Mouse (Mus musculus) brown adipose tissue, adult 24 weeks (tissue): ENCODE data around the gene Ttll1. TPM values are rescaled to one million over a fixed set of nuclear protein-coding genes. Genes with fewer than 3 reads are reported as not detected.

ENCODE experiments used
- H3K27ac ChIP-seq: fragments of 200-500 bp; replicated peaks from 2 replicates; pipeline ENCODE4 v1.5.1; 2012; ENCODE audit warnings: low read depth, mild to moderate bottlenecking, low read length
- H3K4me1 ChIP-seq: fragments of 200-500 bp; 2 replicates; pipeline ENCODE4 v1.6.1; 2012; ENCODE audit warnings: low read length, mixed read lengths; ENCODE audit not compliant: control insufficient read depth, insufficient read depth, insufficient read length
- H3K4me3 ChIP-seq: fragments of 200-500 bp; 2 replicates; pipeline ENCODE4 v1.5.1; 2012; ENCODE audit warnings: low read depth, mild to moderate bottlenecking, low read length, moderate library complexity; ENCODE audit not compliant: insufficient read depth
- polyA plus RNA-seq: library from polyadenylated mRNA; stranded (reverse); fragments of >200 nt; gene quantifications from 2 replicates; pipeline ENCODE4 v1.2.4, GENCODE M21; 2012; ENCODE audit not compliant: missing spikeins, insufficient read depth, insufficient read length

Gene Ttll1
- polyA plus RNA-seq, 1 experiment = 6.0 TPM

DNA sequence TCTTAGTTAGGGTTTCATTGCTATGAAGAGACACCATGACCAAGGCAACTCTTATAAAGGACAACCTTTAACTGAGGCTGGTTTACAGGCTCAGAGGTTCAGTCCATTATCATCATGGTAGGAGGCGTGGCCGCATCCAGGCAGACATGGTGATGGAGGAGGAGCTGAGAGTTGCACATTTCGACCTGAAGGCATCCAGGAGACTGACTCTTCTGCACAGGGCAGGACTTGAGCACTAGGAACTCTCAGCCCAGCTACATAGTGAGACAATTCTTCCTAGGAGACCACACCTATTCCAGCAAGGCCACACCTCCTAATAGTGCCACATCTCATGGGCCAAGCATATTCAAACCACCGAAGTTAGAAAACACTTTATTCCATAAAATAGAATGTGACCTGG, 30.9 kb downstream of the Ttll1 start:
- Histone ChIP-seq H3K27ac (no peak overlapping the region), H3K4me1 (peaks cover 5% of the 10 kb centered on the region), H3K4me3 (no peak overlapping the region)

DNA sequence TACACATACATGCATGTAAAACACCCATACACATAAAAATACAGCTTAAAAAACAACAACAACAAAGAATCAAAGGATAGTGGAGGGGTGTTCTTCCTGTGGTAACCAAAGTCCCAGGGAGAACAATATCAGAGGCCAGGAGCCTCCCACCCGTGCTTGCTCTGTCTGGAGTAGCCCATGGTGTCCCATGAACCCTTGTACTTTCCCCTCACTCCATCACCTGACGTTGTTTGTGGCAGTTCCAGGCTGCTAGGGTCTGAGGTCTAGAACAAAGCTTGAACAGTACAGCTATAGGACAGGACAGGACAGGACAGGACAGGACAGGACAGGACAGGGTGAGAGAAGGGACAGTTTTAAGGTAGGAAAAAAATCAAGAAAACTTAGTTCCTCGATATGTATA, 32.6 kb downstream of the Ttll1 start:
- Histone ChIP-seq H3K4me1 (peaks cover 11% of the 10 kb centered on the region), H3K4me3 (no peak overlapping the region)

DNA sequence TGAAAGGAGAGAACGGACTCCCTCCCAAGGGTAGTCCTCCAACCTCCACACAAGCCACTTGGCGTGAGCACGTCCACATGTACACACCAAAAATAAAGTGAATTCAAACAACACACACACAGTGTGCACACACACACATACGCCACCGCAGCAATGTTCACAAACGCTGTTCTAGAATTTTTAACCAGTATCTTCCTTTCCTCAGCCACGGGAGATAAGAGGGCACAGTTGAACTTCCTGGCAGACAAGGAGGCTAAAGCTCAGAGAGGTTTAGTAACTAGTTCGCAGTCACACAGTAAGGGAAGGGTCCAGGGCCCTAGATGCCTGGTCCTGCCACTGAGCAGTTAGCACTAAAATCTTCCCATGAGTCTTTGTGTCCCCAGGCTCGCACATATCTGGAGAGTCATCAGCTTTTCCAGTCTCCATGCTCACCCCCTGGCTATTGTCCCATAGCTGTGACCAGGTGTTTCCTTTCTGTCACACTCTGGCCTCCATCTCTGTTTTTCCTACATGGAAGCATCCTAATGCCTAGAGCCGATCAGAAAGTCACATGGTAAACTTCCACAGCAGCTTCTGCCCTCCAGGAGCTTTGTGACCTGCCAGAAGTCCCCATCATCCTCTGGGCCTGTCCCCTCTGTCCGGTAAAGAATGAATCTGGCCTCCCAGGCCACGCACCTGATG, 34.0 kb downstream of the Ttll1 start:
- H3K27ac ChIP-seq = no peak overlapping the region
- peaks cover 15% of the 10 kb centered on the region for H3K4me1 ChIP-seq
- no peak overlapping the region for H3K4me3 ChIP-seq

More for the DNA sequence above, 32.6 kb downstream of the Ttll1 start:
- no peak overlapping the region for H3K27ac ChIP-seq

DNA sequence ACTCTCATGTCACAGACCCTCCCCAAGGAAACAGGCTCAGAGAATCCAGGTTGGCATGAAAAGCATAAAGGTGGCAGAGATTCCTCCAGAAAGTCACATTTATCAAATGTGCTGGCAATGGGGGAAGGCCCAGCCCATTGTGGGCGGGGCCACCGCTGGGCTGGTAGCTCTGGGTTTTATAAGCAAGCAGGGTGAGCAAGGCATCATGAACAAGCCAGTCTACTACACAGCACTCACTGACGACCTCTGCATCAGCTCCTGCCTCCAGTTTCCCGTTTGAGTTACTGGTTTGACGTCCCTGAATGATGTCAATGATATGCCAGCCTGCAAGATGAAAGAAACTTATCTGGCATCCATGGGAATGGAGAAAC, 36.2 kb downstream of the Ttll1 start:
- H3K27ac ChIP-seq = no peak overlapping the region
- no peak overlapping the region for H3K4me3 ChIP-seq
- H3K4me1 ChIP-seq = peaks cover 19% of the 10 kb centered on the region

DNA sequence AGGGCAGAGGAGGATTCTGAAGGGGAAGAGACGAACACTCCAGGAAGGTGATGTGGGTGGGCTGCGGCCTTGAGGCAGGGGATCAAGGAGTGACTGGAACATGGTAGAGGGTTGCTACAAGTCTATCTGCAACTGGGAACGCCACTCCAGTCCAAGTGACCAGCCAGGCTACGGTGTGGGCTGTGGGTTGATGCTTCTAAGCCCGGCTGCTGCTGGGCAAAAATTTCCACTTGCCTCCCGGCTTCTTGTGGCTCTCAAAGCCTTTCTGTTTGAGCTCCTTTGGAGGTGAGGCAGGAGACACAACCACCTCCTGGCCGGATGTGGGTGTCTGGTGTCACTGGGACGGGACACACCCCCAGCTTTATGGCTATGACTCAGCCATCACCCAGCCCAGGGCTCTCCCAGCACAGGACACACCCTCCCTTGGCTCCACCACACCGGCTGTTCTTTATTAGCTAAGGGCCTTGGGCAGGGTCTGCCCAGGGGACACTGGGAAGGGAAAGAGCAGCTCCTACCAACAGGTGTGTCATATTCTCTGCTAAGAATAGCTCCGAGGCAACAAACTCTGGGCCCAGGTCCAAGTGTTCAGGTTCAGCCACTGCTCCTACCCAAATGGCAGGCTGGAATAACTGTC, 36.7 kb downstream of the Ttll1 start:
- H3K4me1 ChIP-seq = peaks cover 19% of the 10 kb centered on the region
- no peak overlapping the region for H3K4me3 ChIP-seq
- H3K27ac ChIP-seq = no peak overlapping the region

DNA sequence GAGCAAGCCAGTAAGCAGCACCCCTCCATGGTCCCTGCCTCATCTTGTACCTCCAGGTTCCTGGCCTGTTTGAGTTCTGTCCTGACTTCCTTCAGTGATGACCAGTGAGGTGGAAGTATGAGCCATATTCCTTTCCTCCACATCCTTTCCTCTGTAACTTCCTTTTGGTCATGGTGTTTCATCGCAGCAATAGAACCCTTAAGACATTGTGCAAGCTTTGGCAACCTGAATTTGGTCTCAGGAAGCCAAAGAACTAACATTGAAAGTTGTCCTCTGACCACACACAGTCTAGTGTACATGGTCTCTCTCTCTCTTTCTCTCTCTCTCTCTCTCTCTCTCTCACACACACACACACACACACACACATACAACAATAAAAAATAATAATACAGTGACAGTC, 37.4 kb downstream of the Ttll1 start:
- H3K4me1 ChIP-seq = peaks cover 19% of the 10 kb centered on the region
- H3K4me3 ChIP-seq = no peak overlapping the region
- no peak overlapping the region for H3K27ac ChIP-seq

DNA sequence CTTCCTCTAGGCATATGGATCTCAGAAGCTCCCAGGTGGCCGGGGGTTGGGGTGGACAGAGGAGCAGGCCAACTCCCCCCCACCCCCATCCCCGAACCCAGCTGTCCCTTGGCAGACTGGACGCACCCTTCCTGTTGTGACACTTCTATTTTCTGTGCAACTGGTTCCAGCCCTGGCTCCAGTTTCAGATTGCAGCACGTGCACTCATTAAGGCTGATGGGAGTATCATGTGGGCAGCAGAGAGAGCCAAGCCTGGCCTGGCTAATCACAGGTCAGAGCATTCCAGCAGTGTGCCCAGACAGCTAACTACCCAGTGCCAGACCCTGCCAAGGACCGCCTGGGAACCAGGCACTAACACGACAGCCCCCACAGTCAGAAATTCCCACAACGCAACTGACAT, 39.2 kb downstream of the Ttll1 start:
- Histone ChIP-seq H3K4me3 (no peak overlapping the region), H3K27ac (no peak overlapping the region), H3K4me1 (peaks cover 19% of the 10 kb centered on the region)

DNA sequence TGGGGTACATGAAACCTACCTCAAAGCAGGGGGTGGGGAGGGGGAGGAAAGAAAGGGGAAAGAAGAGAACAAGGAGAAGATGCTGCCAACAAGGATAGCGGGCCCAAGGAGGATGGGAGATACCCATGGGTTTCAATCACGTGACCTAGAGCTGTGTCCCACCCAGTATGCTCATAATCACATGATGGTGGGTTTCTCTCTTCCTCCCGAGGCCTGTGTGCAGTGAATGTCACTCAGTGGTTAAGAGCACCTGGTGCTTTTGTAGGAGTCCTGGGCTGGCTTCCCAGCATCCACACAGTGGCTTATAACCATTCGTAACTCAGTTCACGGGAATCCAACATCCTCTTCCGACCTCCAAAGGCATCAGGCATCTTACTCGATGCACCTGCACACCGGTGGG, 40.2 kb downstream of the Ttll1 start:
- peaks cover 19% of the 10 kb centered on the region for H3K4me1 ChIP-seq
- H3K27ac ChIP-seq = no peak overlapping the region

DNA sequence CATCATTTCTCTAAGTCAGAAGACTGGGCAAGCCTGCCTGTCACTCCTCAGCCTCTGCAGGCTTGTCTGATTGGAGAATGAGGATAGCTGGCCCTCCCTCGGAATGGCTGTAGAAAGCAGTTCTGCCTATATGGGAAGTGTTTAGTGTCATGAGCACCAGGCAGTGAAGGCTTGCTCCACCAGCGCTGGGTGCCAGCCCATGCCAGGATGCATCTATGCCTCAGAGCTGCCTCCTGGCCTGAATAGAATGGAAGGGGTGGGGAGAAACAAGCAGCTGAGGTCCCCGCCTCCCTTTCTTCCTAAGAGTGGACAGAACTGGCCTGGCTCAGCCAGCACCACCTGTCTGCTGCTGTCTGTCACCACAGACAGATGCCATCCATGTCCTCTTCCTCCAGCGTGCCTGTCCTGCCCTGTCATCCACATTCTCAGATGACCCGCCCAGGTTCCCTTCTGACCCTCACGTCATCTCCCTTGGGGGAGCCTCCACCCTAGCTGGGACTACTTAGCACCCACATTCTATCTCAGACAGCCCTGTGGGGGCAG, 41.3 kb downstream of the Ttll1 start:
- peaks cover 19% of the 10 kb centered on the region for H3K4me1 ChIP-seq
- no peak overlapping the region for H3K4me3 ChIP-seq
- no peak overlapping the region for H3K27ac ChIP-seq

More for the DNA sequence above, 40.2 kb downstream of the Ttll1 start:
- H3K4me3 ChIP-seq = no peak overlapping the region

DNA sequence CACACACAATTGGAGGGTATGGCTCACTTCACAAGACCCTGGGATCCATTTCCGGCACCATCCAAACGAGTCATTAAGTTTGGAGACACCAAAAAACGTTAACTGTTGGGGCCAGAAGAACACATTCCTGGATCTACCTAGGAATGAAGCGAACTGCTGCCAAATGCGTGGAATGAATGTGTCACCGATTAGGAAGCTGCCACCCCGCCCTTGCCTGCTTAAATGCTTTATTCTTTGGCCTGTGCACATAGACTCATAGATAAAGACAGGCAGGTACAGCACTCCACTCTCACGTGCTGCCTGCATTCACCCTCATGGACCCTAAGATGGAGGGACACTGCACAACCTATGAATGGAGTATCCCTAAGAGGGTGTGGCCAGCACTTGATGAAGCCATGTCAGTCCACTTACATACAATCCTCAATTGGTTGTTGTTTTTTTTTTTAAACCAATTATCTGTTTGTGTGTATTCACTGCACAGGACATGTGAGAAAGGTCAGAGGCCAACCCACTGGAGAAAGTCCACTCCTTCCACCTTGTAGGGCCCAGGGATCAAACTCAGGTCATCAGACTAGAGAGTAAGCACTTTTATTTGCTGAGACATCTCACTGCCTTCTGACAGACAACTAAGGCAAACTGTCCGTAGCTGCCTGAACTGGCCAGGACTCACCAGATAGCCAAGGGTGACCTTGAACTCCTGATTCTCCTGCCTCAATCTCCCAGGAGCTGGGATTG, 43.3 kb downstream of the Ttll1 start:
- no peak overlapping the region for H3K27ac ChIP-seq
- peaks cover 17% of the 10 kb centered on the region for H3K4me1 ChIP-seq
- no peak overlapping the region for H3K4me3 ChIP-seq

DNA sequence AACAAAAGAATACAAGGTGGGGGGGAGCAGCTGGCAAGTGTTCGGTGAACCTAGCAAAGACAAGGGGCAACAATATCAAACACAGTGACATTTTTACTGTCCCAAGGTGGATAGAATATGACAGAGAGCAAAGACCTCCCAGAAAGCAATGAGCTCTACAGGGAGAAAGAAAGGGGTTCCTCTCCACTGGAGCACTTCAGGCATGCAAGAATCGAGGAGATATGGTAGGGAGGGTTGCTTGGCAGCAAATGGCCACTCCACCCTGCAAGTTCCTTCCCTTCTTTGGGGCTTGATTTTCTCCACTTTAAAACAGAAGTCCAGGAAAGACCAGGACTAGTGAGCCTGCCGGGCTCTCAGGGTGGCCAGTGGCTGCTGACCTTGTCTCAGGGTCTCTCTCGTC, 44.4 kb downstream of the Ttll1 start:
- H3K4me1 ChIP-seq = peaks cover 11% of the 10 kb centered on the region
- no peak overlapping the region for H3K4me3 ChIP-seq
- no peak overlapping the region for H3K27ac ChIP-seq

DNA sequence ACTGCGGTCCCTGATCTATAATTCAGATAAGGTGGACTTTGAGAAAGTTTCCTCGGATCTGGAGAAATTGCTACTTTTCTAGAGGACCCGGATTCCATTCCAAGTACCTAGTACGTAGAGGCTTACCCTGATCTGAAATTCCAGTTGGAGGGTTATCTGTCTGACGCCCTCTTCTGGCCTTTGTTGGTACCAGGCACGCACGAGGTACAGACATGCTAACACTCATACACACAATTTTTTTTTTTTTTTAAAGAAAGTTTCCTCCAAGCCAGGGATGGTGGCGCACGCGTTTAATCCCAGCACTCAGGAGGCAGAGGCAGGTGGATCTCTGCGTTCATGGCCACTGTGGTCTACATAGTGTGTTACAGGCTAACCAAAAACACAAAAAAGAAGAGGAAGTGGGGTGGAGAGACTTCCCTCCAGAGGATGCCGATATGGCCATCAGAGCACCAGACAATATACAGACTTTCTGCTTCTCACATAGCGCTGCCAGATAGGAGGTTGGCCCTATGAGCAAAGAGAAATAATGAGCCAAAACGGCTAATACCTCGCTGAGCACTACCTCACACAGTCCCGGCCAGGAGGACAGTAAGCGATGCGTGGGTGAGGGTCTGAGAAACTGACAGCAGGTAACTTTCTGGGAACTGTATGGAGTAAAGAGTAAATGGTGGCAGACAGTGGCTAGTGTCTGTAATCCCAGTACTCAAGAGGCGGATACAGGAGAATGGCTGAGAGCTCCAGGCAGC, 45.6 kb downstream of the Ttll1 start:
- H3K4me1 ChIP-seq = peaks cover 4% of the 10 kb centered on the region; the same call in 1 of the 2 replicates
- H3K27ac ChIP-seq = no peak overlapping the region; the same call in 1 of the 2 replicates
- H3K4me3 ChIP-seq = peak overlapping the region; percentile 32

DNA sequence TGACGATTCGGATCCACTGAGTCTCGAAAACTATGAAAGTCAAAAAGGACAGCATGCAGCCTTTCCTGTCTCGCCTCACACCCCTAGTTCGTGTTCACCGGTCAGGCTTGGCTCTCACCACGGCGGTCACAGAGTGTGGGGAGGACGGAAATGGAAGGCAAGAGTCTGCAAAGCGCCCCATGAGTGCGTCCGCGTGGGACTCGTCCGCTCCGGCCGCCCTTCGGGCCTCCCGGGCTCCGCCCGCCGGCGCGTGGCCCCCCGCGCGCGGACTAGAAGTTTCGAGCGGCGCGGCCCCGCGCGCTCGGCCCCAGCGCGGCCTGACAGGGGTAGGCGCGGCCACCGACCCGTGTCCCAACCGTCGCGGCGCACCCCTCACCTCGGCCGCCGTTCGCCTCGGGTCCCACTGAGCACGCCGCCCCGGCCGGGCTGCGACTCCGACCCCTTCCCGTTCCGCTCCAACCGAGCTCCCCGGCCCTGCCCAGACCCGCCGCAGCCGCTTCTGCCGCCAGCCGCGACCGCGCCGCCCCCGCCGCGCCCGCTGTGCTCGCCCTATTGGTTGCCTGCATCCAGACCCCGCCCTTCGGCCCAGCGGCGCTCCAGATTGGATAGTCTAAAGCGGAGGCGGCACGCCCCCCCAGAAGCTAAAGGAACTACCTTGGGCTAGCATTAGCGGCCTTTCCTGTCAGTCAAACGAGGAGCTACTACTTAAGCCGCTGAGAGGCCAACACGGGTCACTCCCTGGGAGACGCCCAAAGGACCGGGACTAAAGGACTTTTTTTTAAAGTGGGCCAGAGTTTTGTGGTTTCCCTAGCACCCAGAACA, 46.4 kb downstream of the Ttll1 start, which contains the start of gene Pacsin2:
Gene Pacsin2 (minus strand): TSS at position 524 of the 822 bp plus-strand sequence.
- Histone ChIP-seq H3K4me1 (peaks cover 4% of the 10 kb centered on the region; the same call in 1 of the 2 replicates), H3K4me3 (peak within 1 kb of the TSS; percentile 79), H3K27ac (peak within 1 kb of the TSS; percentile 60)
